Mouse (Mus musculus) cerebellum, adult 18-20 months (tissue): ENCODE measurements around the gene Tctex1d4.

Experiments used
- DNase-seq, 2 experiments: peaks; one replicate each; pipeline ENCODE4 v3.0.0; 2021

Gene Tctex1d4

GRCm38 (mm10) chr4:117120445-117121414 lies 5.9 kb upstream of the Tctex1d4 start:
- peak; percentile 91 to 96 for DNase-seq

DNA sequence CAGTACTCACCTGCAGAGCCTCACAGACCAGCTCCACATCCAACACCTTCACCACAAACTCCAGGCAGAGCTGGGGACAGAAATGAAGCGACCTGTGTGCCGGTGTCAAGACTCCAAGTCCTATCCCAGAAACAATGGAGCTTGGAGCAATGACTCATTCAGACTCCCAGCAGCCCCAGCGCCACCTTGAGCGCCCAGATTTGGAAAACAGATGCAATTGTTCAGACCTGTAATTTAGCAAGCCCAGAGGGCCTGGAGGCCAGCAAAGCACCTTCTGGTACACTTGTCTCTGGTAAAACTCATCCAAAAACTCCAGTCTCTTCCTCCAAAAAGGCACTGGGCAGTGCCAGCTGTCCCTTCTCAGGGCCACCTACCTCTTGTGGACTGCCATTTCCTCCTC lies 4.4 kb upstream of the Tctex1d4 start:
- no peak for DNase-seq

- DNase-seq, result no peak
Observed at GRCm38 (mm10) chr4:117123546-117124217, 2.9 kb upstream of the Tctex1d4 start.

DNA sequence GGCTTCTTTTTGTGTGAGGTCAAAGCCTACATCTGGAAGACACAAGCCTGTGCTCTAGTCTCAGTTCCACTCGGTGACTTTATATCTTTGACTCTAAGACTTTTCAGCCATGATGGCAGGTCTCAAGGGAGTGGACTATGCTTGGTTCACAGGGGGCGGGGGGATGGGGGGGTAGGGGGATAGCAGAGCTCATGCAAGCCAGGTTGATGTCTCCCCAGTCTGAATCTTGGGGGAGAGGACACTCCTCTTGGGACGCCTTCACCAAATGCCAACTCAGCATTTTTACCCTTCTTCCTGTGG lies 2.4 kb upstream of the Tctex1d4 start:
- DNase-seq, result no peak

- DNase-seq, result no peak
Observed at GRCm38 (mm10) chr4:117124518-117125347, 1.9 kb upstream of the Tctex1d4 start.

- DNase-seq, result peak in 1 of 2 experiments; percentile 32
Observed at GRCm38 (mm10) chr4:117125348-117125909, 1.2 kb upstream of the Tctex1d4 start, which contains the start of gene Btbd19. TSS of gene Btbd19 (minus strand) at chr4:117125725.

DNA sequence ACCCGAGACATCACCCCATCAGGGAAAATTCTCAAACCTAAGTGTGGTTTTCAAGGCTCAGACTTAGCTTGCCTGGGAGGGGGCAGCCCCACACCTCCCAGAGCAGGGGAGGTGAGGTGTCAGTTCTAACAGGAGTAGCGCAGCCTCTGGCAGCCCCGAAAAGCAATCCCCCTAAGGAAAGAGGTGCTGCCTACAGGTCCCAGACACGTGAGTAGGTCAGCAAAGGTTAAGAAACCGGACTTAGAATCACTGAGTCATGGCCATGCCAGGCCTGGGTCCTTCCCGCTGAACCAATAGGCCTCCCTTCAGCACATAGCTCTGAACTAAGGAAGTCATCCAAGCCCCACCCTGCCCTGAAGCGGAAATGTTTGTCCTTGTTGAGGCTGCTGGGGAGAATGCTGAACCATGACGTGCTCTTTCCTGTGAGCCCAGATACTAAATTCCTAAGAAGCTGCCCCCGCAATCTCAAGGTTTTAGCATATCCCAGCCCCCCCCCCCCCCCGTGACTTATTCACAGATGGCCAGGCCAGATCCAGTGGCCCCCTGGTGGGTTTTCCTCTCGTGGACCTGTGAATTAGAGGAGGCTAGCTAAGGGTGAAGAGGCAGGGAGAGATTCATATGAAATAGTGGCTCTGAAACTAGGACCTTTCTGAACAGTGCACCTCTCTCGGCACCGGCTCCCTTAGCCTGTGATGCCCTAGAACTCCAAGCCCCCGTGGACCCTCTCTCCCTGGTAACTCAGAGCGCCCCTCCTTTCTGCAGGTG lies 502 bp upstream of the Tctex1d4 start:
- no peak for DNase-seq

DNA sequence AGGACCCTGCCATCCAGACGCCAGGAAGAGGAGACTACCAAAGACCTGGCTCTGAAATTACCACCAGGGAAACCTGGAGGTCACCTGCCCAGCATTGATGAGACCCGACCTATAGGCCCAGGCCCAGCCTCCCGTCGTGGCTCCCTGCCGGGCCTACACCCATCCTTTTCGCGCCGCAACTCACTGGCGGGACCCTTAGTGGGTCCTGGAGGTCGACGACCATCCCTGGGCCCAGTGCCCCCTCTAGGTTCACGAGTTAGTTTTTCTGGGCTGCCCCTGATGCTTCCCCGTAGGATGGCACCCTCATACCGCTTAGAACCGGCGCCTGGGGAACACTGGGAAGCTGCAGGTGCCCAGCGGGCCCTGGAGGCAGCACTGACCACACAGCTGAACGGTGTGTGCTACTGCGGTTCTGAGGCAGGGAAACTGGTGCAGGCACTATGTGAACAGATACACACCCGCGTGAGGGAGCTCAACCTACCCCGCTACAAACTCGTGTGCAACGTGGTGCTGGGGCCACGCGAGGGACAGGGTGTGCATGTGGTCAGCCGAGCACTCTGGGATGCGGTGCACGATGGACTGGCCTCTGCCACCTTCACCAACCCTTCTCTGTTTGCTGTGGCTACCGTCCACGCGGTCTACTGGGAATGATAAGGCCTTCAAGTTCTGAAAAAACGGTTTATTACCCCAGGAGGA lies 1.5 kb downstream of the Tctex1d4 start:
- no peak for DNase-seq

DNA sequence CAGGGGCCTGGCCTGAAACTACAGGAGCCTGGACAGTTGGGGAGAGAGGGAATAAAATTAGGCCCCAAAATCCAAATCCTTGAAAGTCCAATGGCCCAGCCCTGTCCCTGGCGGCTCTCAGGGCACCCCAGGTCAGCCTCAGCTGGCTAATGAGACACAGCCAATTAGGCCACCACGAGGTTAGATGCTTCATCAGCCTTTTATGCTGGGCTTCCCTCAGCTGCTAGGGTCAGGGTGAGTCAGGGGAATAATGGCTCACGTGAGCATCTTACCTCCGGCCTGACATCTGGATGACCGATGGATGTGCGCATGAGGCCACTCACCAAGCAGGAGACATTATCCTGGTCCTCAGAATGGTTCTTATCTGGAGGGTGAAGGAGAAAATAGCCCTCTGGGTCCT lies 4.2 kb downstream of the Tctex1d4 start:
- DNase-seq, result no peak

GRCm38 (mm10) chr4:117131198-117131597 lies 4.6 kb downstream of the Tctex1d4 start:
- no peak for DNase-seq

GRCm38 (mm10) chr4:117131890-117132793 lies 5.5 kb downstream of the Tctex1d4 start:
- DNase-seq, result no peak

- no peak for DNase-seq
Observed at GRCm38 (mm10) chr4:117132794-117133143, 6.2 kb downstream of the Tctex1d4 start.

GRCm38 (mm10) chr4:117133366-117133796 lies 6.8 kb downstream of the Tctex1d4 start:
- DNase-seq, result no peak

DNA sequence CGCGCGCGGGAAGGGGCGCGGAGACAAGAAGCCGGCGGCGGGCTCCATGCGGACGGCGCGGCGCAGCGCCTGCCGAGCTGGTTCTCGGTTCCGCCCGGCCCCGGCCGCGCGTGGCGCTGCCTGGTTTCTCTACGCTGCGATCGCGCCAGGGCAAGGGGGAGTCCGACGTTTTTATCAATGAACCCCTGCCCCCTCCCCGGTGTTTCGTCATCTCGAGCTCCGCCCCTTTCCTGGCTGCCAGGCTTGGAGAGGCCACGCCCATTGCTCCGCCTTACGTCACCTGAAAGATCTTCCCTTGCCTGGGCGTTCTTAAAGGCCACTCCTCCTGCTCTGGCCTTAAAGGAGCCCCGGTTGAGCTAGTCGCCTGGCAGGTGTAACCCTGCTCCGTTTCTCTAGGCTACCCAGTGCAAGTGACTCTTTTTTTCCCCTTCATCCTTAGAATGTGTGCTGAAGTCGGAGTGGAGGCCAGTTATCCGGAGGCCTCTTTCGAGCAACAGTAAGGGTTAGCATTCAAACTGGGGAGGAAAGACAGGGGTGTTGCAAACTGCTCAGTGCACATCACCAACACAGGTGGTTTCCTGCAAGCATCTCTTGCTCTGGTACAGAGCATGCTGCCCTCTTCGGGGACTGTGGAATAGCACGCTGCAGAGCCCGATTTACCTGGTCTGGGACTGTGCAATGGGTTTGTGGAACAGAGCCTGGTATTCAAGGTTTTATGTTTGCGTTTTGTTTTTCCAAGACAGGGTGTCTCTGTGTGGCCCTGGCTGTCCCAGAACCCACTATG lies 7.4 kb downstream of the Tctex1d4 start, which contains the start of gene Plk3:
TSS of gene Plk3 (minus strand) at position 147 of the 784 bp plus-strand sequence.
- peak; percentile 98 for DNase-seq

- DNase-seq, result no peak
Observed at GRCm38 (mm10) chr4:117134601-117134995, 8.0 kb downstream of the Tctex1d4 start.

- DNase-seq, result no peak
Observed at GRCm38 (mm10) chr4:117136034-117136433, 9.4 kb downstream of the Tctex1d4 start.

- no peak for DNase-seq
Observed at GRCm38 (mm10) chr4:117138295-117139216, 12.0 kb downstream of the Tctex1d4 start.

DNA sequence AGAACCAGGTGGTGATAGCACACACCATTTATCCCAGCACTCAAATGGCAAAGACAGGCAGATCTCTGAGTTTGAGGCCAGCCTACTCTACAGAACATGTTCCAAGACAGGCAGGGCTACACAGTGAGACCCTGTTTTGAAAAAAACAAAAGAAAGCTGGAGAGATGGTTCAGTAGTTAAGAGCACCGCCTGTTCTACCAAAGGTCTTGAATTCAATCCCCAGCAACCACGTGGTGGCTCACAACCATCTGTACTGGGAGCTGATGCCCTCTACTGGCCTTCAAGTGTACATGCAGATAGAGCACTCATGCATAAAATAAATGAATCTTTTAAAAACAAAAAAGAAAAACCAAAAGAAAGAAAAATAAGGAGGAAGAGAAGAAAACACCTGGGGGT lies 12.6 kb downstream of the Tctex1d4 start:
- peak; percentile 55 for DNase-seq
